Mouse (Mus musculus): ENCODE measurements around the gene Mog. TPM values are rescaled to one million over a fixed set of nuclear protein-coding genes. Genes with fewer than 3 reads are reported as not detected.
A peak's percentile ranks its signal among the peaks of the same experiment; 100 is the strongest.

Mog gene
- polyA plus RNA-seq (2016; fragmentation: Nextera tagmentation; extraction: Ambion mirVana), result 0.19 and 0.34 TPM in 2 replicates

DNA sequence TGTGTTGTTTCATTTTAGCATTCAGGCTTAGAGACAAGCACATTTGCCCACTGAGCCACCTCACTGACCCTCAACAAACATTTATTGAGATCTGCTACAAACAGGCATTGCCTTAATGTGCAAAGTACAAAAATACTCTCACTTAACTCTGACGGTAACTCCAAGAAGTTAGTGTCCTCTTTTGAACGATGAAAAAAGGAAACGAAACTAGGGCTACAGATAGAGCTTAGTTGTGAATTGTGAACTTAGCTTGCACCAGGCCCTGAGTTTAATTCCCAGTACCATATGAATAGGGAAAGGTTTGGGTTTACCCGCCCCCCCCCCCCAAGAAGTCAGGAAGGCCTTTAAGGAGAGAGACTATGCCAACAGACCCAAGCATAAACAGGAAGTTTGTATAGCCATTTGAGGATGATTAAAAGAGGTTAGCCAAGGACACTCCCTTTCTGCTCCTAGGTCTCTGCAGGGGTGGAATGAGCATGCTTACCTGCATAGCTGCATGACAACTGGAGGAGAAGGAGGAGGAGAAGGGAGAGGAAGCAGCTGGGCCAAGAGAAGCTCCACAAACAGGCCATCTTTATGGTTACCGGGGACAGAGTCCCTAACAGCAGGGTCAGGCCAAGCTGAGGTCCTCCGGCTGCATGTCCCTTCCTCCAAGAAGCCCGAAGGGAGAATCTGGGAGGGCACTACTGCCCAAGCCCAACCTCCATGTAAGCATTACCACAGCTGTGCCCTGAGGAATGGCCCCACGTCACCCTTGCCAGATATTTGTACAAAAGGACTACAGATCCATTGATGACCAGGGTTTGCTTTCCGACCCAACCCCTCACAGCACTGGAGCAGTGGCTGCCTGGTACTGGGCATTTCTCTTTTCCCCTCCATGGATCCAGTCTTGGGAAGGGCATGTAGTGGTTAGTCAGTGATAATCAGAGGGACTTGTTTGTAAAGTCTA lies at the start of gene Mog:
Gene Mog (minus strand): TSS at position 771 of the 949 bp plus-strand sequence.
- no peak for DNase-seq (ENCODE audit: low spot score)
- H3K4me1 ChIP-seq (replicated peaks), result peaks cover 5% of the 10 kb centered on the region; the same call in 1 of the 2 replicates
- no peaks in the 10 kb centered on the region for H3K9me3 ChIP-seq
- no peak within 1 kb of the TSS for H3K4me3 ChIP-seq
- H3K27ac ChIP-seq, result no peak within 1 kb of the TSS
- H3K27me3 ChIP-seq (ENCODE audit: insufficient read depth, poor library complexity, severe bottlenecking), result no peaks in the 10 kb centered on the region
- WGBS, result 75% methylated on average over 9 of the region's 9 CpGs
- H3K36me3 ChIP-seq, result no peaks in the 10 kb centered on the region

DNA sequence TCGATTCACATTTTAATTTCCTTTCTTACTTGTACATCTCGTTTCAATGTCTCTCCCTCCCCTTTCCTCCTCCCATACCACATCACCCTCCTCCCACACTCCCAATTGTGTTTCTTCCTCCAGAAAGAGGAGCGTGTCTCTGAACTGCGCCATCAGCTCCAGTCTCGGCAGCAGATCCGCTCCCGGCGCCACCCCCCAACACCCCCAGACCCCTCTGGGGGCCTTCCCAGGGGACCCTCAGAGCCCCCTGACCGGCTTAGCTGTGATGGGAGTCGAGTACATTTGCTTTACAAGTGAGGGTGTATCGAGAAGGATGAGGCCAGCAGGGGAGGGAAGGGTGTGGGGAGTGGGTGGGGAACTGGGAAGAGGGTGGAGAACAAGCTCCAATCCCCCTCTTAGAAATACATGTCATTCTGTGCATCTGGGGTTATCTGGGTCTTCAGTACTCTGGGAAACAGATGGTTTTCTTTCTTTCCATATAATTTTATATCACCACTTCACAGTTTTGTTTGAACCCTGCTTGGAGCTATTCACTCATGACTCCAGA lies 49.6 kb upstream of the Mog start:
- no peak overlapping the region for H3K4me3 ChIP-seq
- DNase-seq (ENCODE audit: low spot score), result no peak
- H3K9me3 ChIP-seq, result no peaks in the 10 kb centered on the region
- peak overlapping the region; percentile 81 for H3K27ac ChIP-seq
- 40% methylated on average over 11 of the region's 11 CpGs for WGBS
- peaks cover 91% of the 10 kb centered on the region for H3K36me3 ChIP-seq
- H3K4me1 ChIP-seq (replicated peaks), result peaks cover 15% of the 10 kb centered on the region
- H3K27me3 ChIP-seq (ENCODE audit: insufficient read depth, poor library complexity, severe bottlenecking), result no peaks in the 10 kb centered on the region

DNA sequence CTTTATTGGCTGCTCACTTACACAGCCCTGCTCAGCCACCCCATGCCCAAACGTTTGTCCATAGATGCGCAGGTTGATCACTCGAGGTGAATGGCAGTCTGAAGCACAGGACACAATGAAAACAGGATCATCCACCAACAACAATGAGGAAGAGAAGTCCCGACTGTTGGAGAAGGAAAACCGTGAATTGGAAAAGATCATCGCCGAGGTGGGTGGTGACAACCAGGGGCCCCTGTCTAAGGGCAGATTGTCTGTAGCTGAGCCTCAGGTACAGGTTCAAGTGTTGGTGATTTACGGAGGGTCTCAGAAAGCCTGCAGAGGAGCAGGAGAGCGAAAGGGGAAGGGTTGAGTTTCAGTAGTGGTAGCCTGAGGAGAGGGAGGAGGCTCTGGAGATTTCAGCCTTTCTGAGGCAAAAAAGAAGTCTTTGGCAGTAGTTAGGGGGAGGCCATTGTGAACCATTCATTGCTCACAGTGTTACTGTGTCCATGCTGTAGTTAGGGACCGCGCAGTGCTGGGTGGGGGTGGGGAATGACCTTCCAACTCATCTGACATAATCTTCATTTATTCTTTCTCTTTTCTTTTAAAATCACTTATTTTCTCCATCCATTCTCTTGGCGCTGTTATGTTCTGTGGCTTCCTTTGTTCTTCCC lies 49.0 kb upstream of the Mog start:
- H3K27ac ChIP-seq, result peak overlapping the region; percentile 81
- H3K4me3 ChIP-seq, result peak overlapping the region; percentile 11; the same call in 1 of the 2 replicates
- peaks cover 14% of the 10 kb centered on the region for H3K4me1 ChIP-seq (replicated peaks)
- DNase-seq (ENCODE audit: low spot score), result no peak
- H3K9me3 ChIP-seq, result no peaks in the 10 kb centered on the region
- no peaks in the 10 kb centered on the region for H3K27me3 ChIP-seq (ENCODE audit: insufficient read depth, poor library complexity, severe bottlenecking)
- WGBS, result 56% methylated on average over 12 of the region's 12 CpGs
- peaks cover 97% of the 10 kb centered on the region for H3K36me3 ChIP-seq

DNA sequence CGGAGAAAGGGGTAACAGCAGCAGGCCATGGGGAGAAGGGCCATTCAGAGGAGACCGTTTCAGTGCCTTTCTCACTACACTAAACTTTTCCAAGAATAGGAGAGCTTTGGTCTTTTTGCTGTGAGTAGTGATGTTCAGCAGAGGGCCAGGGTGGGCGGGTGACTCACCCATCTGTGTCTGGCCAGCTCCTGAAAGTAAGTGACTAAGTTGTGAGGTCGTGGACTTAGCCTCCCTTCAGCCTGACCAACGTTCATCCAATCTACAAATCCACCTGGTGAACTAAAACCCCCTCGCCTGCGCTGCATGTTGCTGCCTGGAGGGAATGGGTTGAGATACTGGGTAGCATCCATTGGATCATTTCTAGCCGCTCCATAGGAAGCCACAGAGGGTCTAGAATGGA lies 46.9 kb upstream of the Mog start:
- WGBS, result 88% methylated on average over 8 of the region's 8 CpGs

DNA sequence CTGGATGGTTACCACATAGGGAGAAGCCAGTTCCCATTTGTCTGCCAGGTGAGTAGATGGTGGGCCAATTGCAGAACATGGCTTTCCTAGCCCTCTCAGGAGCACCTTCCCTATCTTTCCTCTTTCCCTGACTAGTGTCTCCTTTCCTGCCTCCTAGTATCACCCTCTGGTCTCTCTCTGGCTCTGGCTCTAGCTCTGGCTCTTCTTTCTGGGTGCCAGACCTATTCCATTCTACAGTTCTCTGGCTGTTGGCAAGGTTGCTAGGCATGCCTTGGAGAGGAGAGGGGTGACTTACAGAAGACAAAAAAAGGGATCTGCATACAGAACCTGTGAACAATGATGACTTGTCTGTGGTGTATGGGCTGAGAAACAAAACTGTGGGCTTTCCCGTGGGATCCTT lies 44.7 kb upstream of the Mog start:
- Histone ChIP-seq H3K4me1 (replicated peaks) (peaks cover 13% of the 10 kb centered on the region), H3K9me3 (no peaks in the 10 kb centered on the region), H3K27me3 (ENCODE audit: insufficient read depth, poor library complexity, severe bottlenecking) (no peaks in the 10 kb centered on the region), H3K36me3 (peaks cover 98% of the 10 kb centered on the region), H3K4me3 (no peak overlapping the region), H3K27ac (no peak overlapping the region)
- 88% methylated on average over 1 of the region's 1 CpGs for WGBS
- DNase-seq (ENCODE audit: low spot score), result no peak

More for the DNA sequence above, 46.9 kb upstream of the Mog start:
- Histone ChIP-seq H3K4me3 (no peak overlapping the region), H3K27ac (no peak overlapping the region), H3K9me3 (no peaks in the 10 kb centered on the region), H3K36me3 (peaks cover 98% of the 10 kb centered on the region), H3K27me3 (ENCODE audit: insufficient read depth, poor library complexity, severe bottlenecking) (no peaks in the 10 kb centered on the region), H3K4me1 (replicated peaks) (peaks cover 14% of the 10 kb centered on the region)
- DNase-seq (ENCODE audit: low spot score), result no peak

DNA sequence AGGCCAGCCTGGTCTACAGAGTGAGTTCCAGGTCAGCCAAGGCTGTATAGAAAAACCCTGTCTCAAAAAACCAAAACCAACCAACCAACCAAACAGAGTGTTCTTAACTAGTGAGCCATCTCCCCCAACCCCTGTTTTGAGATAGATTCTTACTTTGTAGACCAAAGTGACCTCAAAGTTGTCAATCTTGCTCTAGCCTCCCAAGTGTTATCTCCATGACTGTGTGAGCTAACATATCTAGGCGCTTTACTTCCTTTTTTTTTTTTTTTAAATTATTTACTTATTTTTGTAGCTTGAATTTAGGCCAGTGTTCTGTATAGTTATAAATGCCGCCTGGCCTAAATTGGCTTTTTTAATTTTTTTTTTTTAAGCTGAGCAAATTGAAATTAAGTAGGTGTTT lies 42.8 kb upstream of the Mog start:
- Histone ChIP-seq H3K9me3 (no peaks in the 10 kb centered on the region), H3K27me3 (ENCODE audit: insufficient read depth, poor library complexity, severe bottlenecking) (no peaks in the 10 kb centered on the region), H3K4me1 (replicated peaks) (no peaks in the 10 kb centered on the region), H3K27ac (no peak overlapping the region), H3K36me3 (peaks cover 99% of the 10 kb centered on the region), H3K4me3 (no peak overlapping the region)
- WGBS, result 98% methylated on average over 2 of the region's 2 CpGs
- DNase-seq (ENCODE audit: low spot score), result no peak

DNA sequence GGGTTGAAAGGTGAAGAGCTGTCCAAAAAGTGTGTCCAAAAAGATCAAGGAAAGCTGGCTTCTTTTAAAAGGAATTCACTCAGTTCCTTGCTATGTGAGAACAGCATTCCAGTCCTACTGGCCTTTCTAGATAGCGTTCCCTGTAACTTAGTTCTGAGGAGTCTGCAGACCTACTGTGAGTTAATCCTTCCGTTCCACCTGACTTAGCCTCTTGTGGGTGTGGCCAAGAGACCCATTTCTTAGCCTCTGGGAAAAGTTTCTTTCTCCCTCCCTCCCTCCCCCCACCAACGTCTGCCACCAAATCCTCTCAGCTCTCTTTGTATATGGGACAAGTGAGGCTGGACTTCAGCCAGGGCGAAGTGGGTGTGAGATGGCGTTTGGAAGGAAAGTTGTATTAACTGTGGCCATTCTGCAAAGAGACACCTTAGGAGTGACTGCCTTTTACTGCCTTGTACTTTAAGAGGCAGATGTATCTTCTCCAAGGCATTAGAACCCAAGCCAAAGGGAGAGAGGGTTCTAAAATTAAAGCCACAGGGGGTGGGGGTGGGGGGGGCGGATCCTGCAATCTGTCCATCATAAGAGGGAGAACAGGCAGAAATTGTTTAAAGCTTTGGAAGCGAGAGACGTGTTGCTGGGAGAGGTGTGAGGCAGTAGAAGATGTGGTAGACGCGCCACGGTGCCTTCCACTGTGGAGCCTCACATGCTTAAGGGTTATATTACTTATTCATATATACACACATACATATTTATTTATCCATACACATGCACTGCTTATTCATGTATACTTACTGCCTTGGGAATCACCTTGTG lies 40.7 kb upstream of the Mog start:
- Histone ChIP-seq H3K27ac (no peak overlapping the region), H3K4me1 (replicated peaks) (no peaks in the 10 kb centered on the region), H3K36me3 (peaks cover 97% of the 10 kb centered on the region), H3K4me3 (no peak overlapping the region), H3K27me3 (ENCODE audit: insufficient read depth, poor library complexity, severe bottlenecking) (no peaks in the 10 kb centered on the region), H3K9me3 (no peaks in the 10 kb centered on the region)
- 75% methylated on average over 11 of the region's 11 CpGs for WGBS
- DNase-seq (ENCODE audit: low spot score), result no peak

DNA sequence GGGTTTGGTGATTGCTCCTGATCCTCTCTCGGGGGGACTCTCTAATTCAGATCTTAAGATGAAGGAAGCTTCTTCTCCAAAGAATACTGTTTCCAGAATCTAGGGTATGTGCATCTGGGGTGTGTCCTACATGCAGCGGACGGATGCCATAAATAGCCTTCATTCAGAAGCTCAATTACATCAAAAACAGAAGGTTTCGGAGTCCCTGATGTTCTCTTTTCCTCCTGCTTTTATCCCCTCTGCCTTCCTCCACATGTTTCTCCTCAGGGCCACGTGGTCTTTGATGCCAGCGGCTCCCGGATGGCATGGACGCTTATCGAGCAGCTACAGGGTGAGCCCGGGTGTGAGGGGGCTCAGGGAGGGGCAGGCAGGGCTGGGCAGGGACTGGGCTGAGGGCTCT lies 39.9 kb upstream of the Mog start:
- Histone ChIP-seq H3K4me1 (replicated peaks) (no peaks in the 10 kb centered on the region), H3K27me3 (ENCODE audit: insufficient read depth, poor library complexity, severe bottlenecking) (no peaks in the 10 kb centered on the region), H3K27ac (no peak overlapping the region), H3K36me3 (peaks cover 97% of the 10 kb centered on the region), H3K4me3 (no peak overlapping the region), H3K9me3 (no peaks in the 10 kb centered on the region)
- no peak for DNase-seq (ENCODE audit: low spot score)
- 79% methylated on average over 10 of the region's 10 CpGs for WGBS

DNA sequence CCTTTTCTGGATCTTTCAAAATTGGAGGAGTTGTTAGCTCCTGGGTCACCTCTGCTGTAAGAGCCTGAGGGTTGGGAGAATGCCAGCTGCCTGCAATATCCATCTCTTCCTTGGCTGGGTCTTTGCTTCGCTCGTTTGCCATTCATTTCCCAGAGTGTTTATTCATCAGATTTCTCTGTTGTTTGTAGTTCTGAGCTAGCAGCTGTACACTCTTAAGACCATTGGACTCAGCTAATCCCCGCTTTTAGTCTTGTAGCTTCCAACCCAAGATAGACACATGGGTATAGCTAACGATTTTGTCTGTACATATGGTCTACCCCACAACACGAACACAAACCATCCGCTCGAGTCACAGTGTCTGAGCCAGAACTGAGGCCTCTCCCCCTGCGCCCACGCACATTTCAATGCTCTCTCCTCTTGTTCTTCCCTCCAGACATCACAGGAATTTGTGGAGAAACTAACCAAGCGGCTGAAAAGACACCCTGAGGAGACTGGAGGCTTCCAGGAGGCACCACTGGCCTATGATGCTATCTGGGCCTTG lies 39.0 kb upstream of the Mog start:
- no peaks in the 10 kb centered on the region for H3K9me3 ChIP-seq
- H3K27ac ChIP-seq, result no peak overlapping the region
- no peak for DNase-seq (ENCODE audit: low spot score)
- WGBS, result 87% methylated on average over 10 of the region's 10 CpGs
- H3K4me3 ChIP-seq, result no peak overlapping the region
- H3K27me3 ChIP-seq (ENCODE audit: insufficient read depth, poor library complexity, severe bottlenecking), result no peaks in the 10 kb centered on the region
- no peaks in the 10 kb centered on the region for H3K4me1 ChIP-seq (replicated peaks)
- peaks cover 97% of the 10 kb centered on the region for H3K36me3 ChIP-seq

DNA sequence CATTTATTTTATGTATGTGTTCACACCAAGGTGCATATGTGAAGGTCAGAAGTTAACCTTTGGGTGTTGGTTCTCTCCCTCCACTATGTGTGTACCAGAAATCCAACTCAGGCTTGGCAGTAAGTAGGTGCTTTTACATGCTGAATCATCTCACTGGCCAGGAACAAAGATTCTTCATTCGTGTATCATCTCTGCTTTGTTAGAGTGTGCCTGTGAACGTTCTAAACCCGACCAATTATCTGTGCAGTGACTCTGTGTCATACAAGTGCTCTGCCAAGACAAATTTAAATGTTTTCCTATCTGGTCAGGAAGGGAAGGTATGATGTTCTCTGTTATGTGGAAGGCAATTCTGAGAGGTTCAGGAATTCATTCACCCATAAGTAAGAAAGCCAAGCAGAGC lies 38.2 kb upstream of the Mog start:
- Histone ChIP-seq H3K4me3 (no peak overlapping the region), H3K27me3 (ENCODE audit: insufficient read depth, poor library complexity, severe bottlenecking) (no peaks in the 10 kb centered on the region), H3K36me3 (peaks cover 97% of the 10 kb centered on the region), H3K27ac (no peak overlapping the region), H3K9me3 (no peaks in the 10 kb centered on the region), H3K4me1 (replicated peaks) (no peaks in the 10 kb centered on the region)
- 84% methylated on average over 3 of the region's 3 CpGs for WGBS
- no peak for DNase-seq (ENCODE audit: low spot score)

DNA sequence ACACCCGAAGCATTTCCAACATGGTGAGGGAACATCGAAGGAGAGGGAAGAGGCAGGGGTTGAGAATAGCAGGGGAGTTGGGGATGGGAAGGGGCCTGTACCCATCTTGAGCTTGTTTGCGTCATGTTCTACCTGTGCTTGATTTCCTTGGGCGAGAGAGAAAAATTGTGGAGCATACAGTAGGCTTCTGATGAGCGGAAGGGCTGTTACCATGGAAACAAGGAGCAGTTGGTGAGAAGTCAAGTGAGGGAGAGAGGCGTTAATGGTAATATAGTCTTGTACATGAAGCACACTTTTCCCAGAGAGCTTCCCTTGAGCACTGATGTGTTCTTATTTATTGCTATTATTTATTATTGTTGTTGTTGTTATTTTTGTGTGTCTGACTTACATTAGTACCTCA lies 33.8 kb upstream of the Mog start:
- no peak for DNase-seq (ENCODE audit: low spot score)
- H3K4me3 ChIP-seq, result no peak overlapping the region
- H3K27ac ChIP-seq, result no peak overlapping the region
- H3K4me1 ChIP-seq (replicated peaks), result peaks cover 8% of the 10 kb centered on the region
- no peaks in the 10 kb centered on the region for H3K27me3 ChIP-seq (ENCODE audit: insufficient read depth, poor library complexity, severe bottlenecking)
- no peaks in the 10 kb centered on the region for H3K9me3 ChIP-seq
- 88% methylated on average over 6 of the region's 6 CpGs for WGBS
- H3K36me3 ChIP-seq, result peaks cover 88% of the 10 kb centered on the region

DNA sequence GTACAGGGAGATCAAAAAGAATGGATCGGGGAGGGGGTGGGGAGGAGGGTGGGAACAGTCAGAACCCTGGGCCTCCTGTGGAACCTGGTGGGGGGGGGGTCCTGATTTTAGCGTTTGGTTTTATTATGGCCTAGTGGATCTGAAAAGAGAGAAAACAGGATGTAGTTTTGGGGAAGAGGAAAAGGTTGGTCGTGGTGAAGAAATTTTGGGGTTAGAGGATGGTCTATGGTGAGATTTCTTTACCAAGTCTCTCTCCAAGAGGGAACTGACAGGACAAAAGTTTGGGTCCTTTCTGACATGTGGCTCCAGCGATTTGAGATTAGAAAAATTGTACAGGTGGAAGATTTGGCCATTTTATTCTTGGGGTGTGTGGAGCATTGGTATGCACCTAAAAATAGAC lies 28.5 kb upstream of the Mog start:
- WGBS, result 53% methylated on average over 4 of the region's 4 CpGs
- DNase-seq (ENCODE audit: low spot score), result no peak
- Histone ChIP-seq H3K27me3 (ENCODE audit: insufficient read depth, poor library complexity, severe bottlenecking) (peaks cover 31% of the 10 kb centered on the region), H3K4me1 (replicated peaks) (peaks cover 55% of the 10 kb centered on the region), H3K36me3 (peaks cover 38% of the 10 kb centered on the region), H3K4me3 (peak overlapping the region; percentile 81), H3K27ac (no peak overlapping the region), H3K9me3 (no peaks in the 10 kb centered on the region)
